Mouse (Mus musculus): ENCODE results near the gene Nup35. TPM values are rescaled to one million over a fixed set of nuclear protein-coding genes. Genes with fewer than 3 reads are reported as not detected.

Nup35 gene
- total RNA-seq, 2 experiments from 2014 or later = 16.5 to 18.8 TPM

- H3K27ac ChIP-seq = peak overlapping the region; percentile 91
- no peak overlapping the region for H3K4me3 ChIP-seq
- no peak for TF ChIP-seq CTCF (conservative IDR thresholded peaks at IDR 0.05)
- DNase-seq (ENCODE audit: low spot score in 2 of 2) = no peak
Measured at GRCm38 (mm10) chr2:80600611-80601010, 16.4 kb upstream of the Nup35 start.

GRCm38 (mm10) chr2:80602756-80603155 is 14.3 kb upstream of the Nup35 start:
- DNase-seq (ENCODE audit: low spot score in 2 of 2) = no peak
- TF ChIP-seq CTCF (conservative IDR thresholded peaks at IDR 0.05) = no peak
- Histone ChIP-seq H3K4me3 (no peak overlapping the region), H3K27ac (peak overlapping the region; percentile 84; the same call in 1 of the 2 replicates)

- H3K27ac ChIP-seq = peak overlapping the region; percentile 84
- DNase-seq (ENCODE audit: low spot score in 2 of 2) = peak; percentile 42 to 44
- TF ChIP-seq CTCF (conservative IDR thresholded peaks at IDR 0.05) = no peak
- no peak overlapping the region for H3K4me3 ChIP-seq
Measured at GRCm38 (mm10) chr2:80603771-80604426, 13.1 kb upstream of the Nup35 start.

GRCm38 (mm10) chr2:80612286-80612685 is 4.8 kb upstream of the Nup35 start:
- no peak for TF ChIP-seq CTCF (conservative IDR thresholded peaks at IDR 0.05)
- Histone ChIP-seq H3K27ac (peak overlapping the region; percentile 84), H3K4me3 (no peak overlapping the region)
- DNase-seq (ENCODE audit: low spot score in 2 of 2) = peak in 1 of 2 experiments; percentile 18

- Histone ChIP-seq H3K4me3 (no peak overlapping the region), H3K27ac (peak overlapping the region; percentile 84)
- no peak for TF ChIP-seq CTCF (conservative IDR thresholded peaks at IDR 0.05)
- DNase-seq (ENCODE audit: low spot score in 2 of 2) = peak; percentile 66 to 70
Measured at GRCm38 (mm10) chr2:80612796-80613195, 4.2 kb upstream of the Nup35 start.

- no peak for TF ChIP-seq CTCF (conservative IDR thresholded peaks at IDR 0.05)
- Histone ChIP-seq H3K27ac (peak overlapping the region; percentile 19; the same call in 1 of the 2 replicates), H3K4me3 (no peak overlapping the region)
- no peak for DNase-seq (ENCODE audit: low spot score in 2 of 2)
Measured at GRCm38 (mm10) chr2:80618991-80619390, 2.0 kb downstream of the Nup35 start.

- Histone ChIP-seq H3K27ac (peak overlapping the region; percentile 59; the same call in 1 of the 2 replicates), H3K4me3 (no peak overlapping the region)
- DNase-seq (ENCODE audit: low spot score in 2 of 2) = no peak
- no peak for TF ChIP-seq CTCF (conservative IDR thresholded peaks at IDR 0.05)
Measured at GRCm38 (mm10) chr2:80621921-80622320, 4.9 kb downstream of the Nup35 start.

GRCm38 (mm10) chr2:80624523-80624922 is 7.5 kb downstream of the Nup35 start:
- no peak overlapping the region for H3K4me3 ChIP-seq
- no peak for TF ChIP-seq CTCF (conservative IDR thresholded peaks at IDR 0.05)
- DNase-seq (ENCODE audit: low spot score in 2 of 2) = peak in 1 of 2 experiments; percentile 50
- peak overlapping the region; percentile 59 for H3K27ac ChIP-seq

GRCm38 (mm10) chr2:80632336-80633026 is 15.4 kb downstream of the Nup35 start:
- TF ChIP-seq CTCF (conservative IDR thresholded peaks at IDR 0.05) = peak; percentile 36
- peak in 1 of 2 experiments; percentile 46 for DNase-seq (ENCODE audit: low spot score in 2 of 2)
- Histone ChIP-seq H3K4me3 (no peak overlapping the region), H3K27ac (no peak overlapping the region; the same call in 1 of the 2 replicates)

- H3K27ac ChIP-seq = peak overlapping the region; percentile 91
- DNase-seq (ENCODE audit: low spot score in 2 of 2) = peak; percentile 84 to 90
- H3K4me3 ChIP-seq = peak overlapping the region; percentile 64
- TF ChIP-seq CTCF (conservative IDR thresholded peaks at IDR 0.05) = no peak
Measured at GRCm38 (mm10) chr2:80638364-80639241, 21.6 kb downstream of the Nup35 start.

GRCm38 (mm10) chr2:80639398-80639797 is 22.4 kb downstream of the Nup35 start:
- TF ChIP-seq CTCF (conservative IDR thresholded peaks at IDR 0.05) = no peak
- H3K4me3 ChIP-seq = peak overlapping the region; percentile 64
- DNase-seq (ENCODE audit: low spot score in 2 of 2) = no peak
- peak overlapping the region; percentile 91; the same call in 1 of the 2 replicates for H3K27ac ChIP-seq

- H3K4me3 ChIP-seq = peak overlapping the region; percentile 64; the same call in 1 of the 2 replicates
- TF ChIP-seq CTCF (conservative IDR thresholded peaks at IDR 0.05) = no peak
- no peak overlapping the region for H3K27ac ChIP-seq
- no peak for DNase-seq (ENCODE audit: low spot score in 2 of 2)
Measured at GRCm38 (mm10) chr2:80639864-80640263, 22.8 kb downstream of the Nup35 start.

- Histone ChIP-seq H3K27ac (no peak overlapping the region), H3K4me3 (no peak overlapping the region)
- TF ChIP-seq CTCF (conservative IDR thresholded peaks at IDR 0.05) = peak; percentile 46
- DNase-seq (ENCODE audit: low spot score in 2 of 2) = no peak
Measured at GRCm38 (mm10) chr2:80661414-80661813, 44.4 kb downstream of the Nup35 start.
